Comparison of ENCODE assay signal across 7 mouse cellular contexts in genomic region chr11:56999601-57000001, GRCm38 (mm10). TPM values are rescaled to one million over a fixed set of nuclear protein-coding genes. Genes with fewer than 3 reads are reported as not detected.
A peak's percentile ranks its signal among the peaks of the same experiment; 100 is the strongest.
DNase-seq lines count a peak whose midpoint lies in the region.

No protein-coding gene starts in this region.

- intact Hi-C loops in heart, postnatal 10 days (cut with DNase I) = no loop called here

- DNase-seq in urinary bladder, postnatal 14 days (ENCODE audit: low spot score) = peak; percentile 4
- no peak for DNase-seq in urinary bladder, postnatal 10 days (ENCODE audit: low spot score)
- peak; percentile 58 to 62 for DNase-seq in cerebellum, postnatal 10 days
- DNase-seq in heart, postnatal 10 days = peak; percentile 83 to 84
- no peak for DNase-seq in thymus, postnatal 25 days
- no peak for DNase-seq in testis, postnatal 10 days (ENCODE audit: low spot score)
- DNase-seq in spleen, postnatal 36 days (ENCODE audit: low spot score in 2 of 2) = no peak

RNA-seq across cellular contexts. Expression of gene Gria1, which starts 11.6 kb away (rescaled TPM):
- under 1 TPM; 0.36 to 0.55 TPM for total RNA-seq in heart, postnatal 10 days (2021)

Comparison
In these comparisons a context has a peak if more than half of its experiments do, and no peak if none do; other contexts are left out.
1. DNase-seq: peak in urinary bladder, postnatal 14 days (single experiment), cerebellum, postnatal 10 days (2 of 2) and heart, postnatal 10 days (2 of 2); none in urinary bladder, postnatal 10 days (single experiment), thymus, postnatal 25 days (single experiment), testis, postnatal 10 days (single experiment) and spleen, postnatal 36 days (0 of 2).